Mouse (Mus musculus) liver, postnatal 0 days (tissue): ENCODE results near the gene Ankrd52.

Experiments used
- CTCF ChIP-seq: sonication (generic); IDR thresholded peaks from 2 replicates; pipeline ENCODE4 v1.5.1; 2016; ENCODE audit warnings: antibody characterized with exemption, low read depth
- EP300 ChIP-seq: IDR thresholded peaks from 2 replicates; pipeline ENCODE4 v1.6.1; 2016; ENCODE audit warnings: antibody characterized with exemption, low read depth, mild to moderate bottlenecking

DNA sequence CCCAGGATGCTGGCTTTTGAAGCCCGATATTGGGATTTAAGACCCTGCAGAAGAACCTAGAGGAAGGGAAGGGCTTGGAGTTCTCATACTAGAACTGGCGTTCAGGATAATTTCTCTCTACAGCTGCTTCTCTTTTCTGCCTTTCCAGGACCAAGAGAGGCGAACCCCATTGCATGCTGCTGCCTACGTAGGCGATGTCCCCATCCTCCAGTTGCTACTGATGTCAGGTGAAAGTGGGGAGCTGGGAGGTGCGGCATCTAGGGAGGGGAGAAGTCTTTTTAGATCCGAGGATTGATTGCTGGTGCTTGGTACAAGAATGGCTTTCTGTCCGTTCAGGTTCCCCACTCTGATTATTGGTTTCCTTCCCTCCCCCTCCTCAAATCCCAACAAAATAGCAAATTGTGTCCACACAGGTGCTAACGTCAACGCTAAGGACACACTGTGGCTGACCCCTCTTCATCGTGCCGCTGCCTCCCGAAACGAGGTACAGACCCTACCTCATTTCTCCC is 1.1 kb downstream of the Ankrd52 start:
- TF ChIP-seq CTCF (no peak), EP300 (no peak)
